Mouse (Mus musculus): Measurements from ENCODE around the gene Rbfox1.

DNA sequence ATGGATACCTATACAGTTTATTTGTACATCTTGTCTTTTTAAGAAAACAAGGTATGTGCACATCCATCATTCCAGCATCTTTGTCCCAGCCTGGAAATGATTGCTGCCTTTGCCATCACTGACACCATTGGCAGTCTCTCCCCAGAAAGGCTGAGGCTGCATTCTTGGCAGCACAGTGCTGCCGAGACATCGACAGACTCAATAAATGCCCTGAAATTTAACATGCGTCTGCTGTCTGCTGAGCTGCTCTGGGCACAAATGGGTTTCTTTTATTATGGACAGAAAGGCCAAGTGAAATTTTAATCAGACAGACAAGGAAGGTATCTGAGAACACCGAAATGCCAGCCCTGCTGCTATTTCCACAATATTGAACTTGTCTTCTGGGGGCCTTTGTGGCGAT lies 761.8 kb downstream of the Rbfox1 start:
- TF ChIP-seq GATA1 (IDR thresholded peaks at IDR 0.05; ENCODE audit: borderline replicate concordance, low read length) (no peak), CTCF (IDR thresholded peaks at IDR 0.05; ENCODE audit: low read depth, low read length) (no peak), TAL1 (conservative IDR thresholded peaks at IDR 0.05; ENCODE audit: low read depth, low read length) (no peak)
